Mouse (Mus musculus): ENCODE data around the gene Rac2.

Rac2 gene

GRCm38 (mm10) chr15:78589936-78590335 is 17.4 kb upstream of the Rac2 start:
- in situ Hi-C loops (cut with MboI, MseI): loop anchor here (5.0 to 25.0 kb wide), 2 partner anchors 32 to 1472 kb away; no protein-coding TSS in a partner anchor

GRCm38 (mm10) chr15:78588900-78589299 is 16.3 kb upstream of the Rac2 start:
- in situ Hi-C loops (cut with MboI, MseI): loop anchor here (5.0 to 25.0 kb wide), 2 partner anchors 33 to 1473 kb away; no protein-coding TSS in a partner anchor

- in situ Hi-C loops (cut with MboI, MseI): loop anchor here (5.0 to 25.0 kb wide), 2 partner anchors 34 to 1474 kb away; no protein-coding TSS in a partner anchor
These were observed 15.5 kb upstream of the Rac2 start for GRCm38 (mm10) chr15:78588049-78588448.

- in situ Hi-C loops (cut with MboI, MseI): loop anchor here (5.0 to 25.0 kb wide), 2 partner anchors 35 to 1475 kb away; no protein-coding TSS in a partner anchor
These were observed 14.7 kb upstream of the Rac2 start for GRCm38 (mm10) chr15:78587050-78587994.

- in situ Hi-C loops (cut with MboI, MseI): loop anchor here (5.0 to 25.0 kb wide), 2 partner anchors 37 to 1477 kb away; no protein-coding TSS in a partner anchor
These were observed 12.8 kb upstream of the Rac2 start for GRCm38 (mm10) chr15:78585404-78585803.

GRCm38 (mm10) chr15:78583352-78583751 is 10.8 kb upstream of the Rac2 start:
- in situ Hi-C loops (cut with MboI, MseI): loop anchor here (25.0 kb wide), 1 partner anchor 1479 kb away; no protein-coding TSS in a partner anchor

- in situ Hi-C loops (cut with MboI, MseI): loop anchor here (25.0 kb wide), 1 partner anchor 1486 kb away; no protein-coding TSS in a partner anchor
These were observed 3.8 kb upstream of the Rac2 start for GRCm38 (mm10) chr15:78576284-78576810.

- in situ Hi-C loops (cut with MboI, MseI): no loop called here
These were observed 348 bp downstream of the Rac2 start for GRCm38 (mm10) chr15:78572270-78572600.

- in situ Hi-C loops (cut with MboI, MseI): no loop called here
These were observed 871 bp downstream of the Rac2 start for GRCm38 (mm10) chr15:78571554-78572269.

GRCm38 (mm10) chr15:78570170-78570569 is 2.4 kb downstream of the Rac2 start:
- in situ Hi-C loops (cut with MboI, MseI): no loop called here

- in situ Hi-C loops (cut with MboI, MseI): no loop called here
These were observed 4.9 kb downstream of the Rac2 start for GRCm38 (mm10) chr15:78567608-78568120.

GRCm38 (mm10) chr15:78564764-78565435 is 7.7 kb downstream of the Rac2 start:
- in situ Hi-C loops (cut with MboI, MseI): no loop called here

- in situ Hi-C loops (cut with MboI, MseI): no loop called here
These were observed 8.6 kb downstream of the Rac2 start for GRCm38 (mm10) chr15:78563937-78564336.

GRCm38 (mm10) chr15:78563344-78563743 is 9.2 kb downstream of the Rac2 start:
- in situ Hi-C loops (cut with MboI, MseI): no loop called here

- in situ Hi-C loops (cut with MboI, MseI): no loop called here
These were observed 13.2 kb downstream of the Rac2 start for GRCm38 (mm10) chr15:78559141-78559979.

GRCm38 (mm10) chr15:78557693-78558535 is 14.7 kb downstream of the Rac2 start:
- in situ Hi-C loops (cut with MboI, MseI): no loop called here

GRCm38 (mm10) chr15:78554545-78555313 is 17.9 kb downstream of the Rac2 start:
- in situ Hi-C loops (cut with MboI, MseI): no loop called here

GRCm38 (mm10) chr15:78549189-78549734 is 23.3 kb downstream of the Rac2 start:
- in situ Hi-C loops (cut with MboI, MseI): no loop called here
